Mouse (Mus musculus): ENCODE data around the gene Csf1. TPM values are rescaled to one million over a fixed set of nuclear protein-coding genes. Genes with fewer than 3 reads are reported as not detected.

Gene Csf1
- polyA plus RNA-seq, 1 experiment from 2014 or later = 11.0 TPM

Other genes starting within 250 kb of the Csf1 start
- 2.2 TPM in 2 replicates for gene Slc6a17, start 242.5 kb downstream of the Csf1 start, polyA plus RNA-seq (2014; fragmentation: Nextera tagmentation; extraction: Ambion mirVana)
- not detected in 2 replicates for gene Ubl4b, start 205.4 kb downstream of the Csf1 start, polyA plus RNA-seq (2014; fragmentation: Nextera tagmentation; extraction: Ambion mirVana)
- gene Alx3, start 165.4 kb downstream of the Csf1 start, polyA plus RNA-seq (2014; fragmentation: Nextera tagmentation; extraction: Ambion mirVana) = not detected in 2 replicates
- not detected in 2 replicates for gene Gm10961, start 129.1 kb downstream of the Csf1 start, polyA plus RNA-seq (2014; fragmentation: Nextera tagmentation; extraction: Ambion mirVana)
- 50.2 TPM in 2 replicates for gene Strip1, start 128.8 kb downstream of the Csf1 start, polyA plus RNA-seq (2014; fragmentation: Nextera tagmentation; extraction: Ambion mirVana)
- 99.5 and 103 TPM in 2 replicates for gene Ahcyl1, start 63.9 kb downstream of the Csf1 start, polyA plus RNA-seq (2014; fragmentation: Nextera tagmentation; extraction: Ambion mirVana)
- 7.0 and 7.2 TPM in 2 replicates for gene Eps8l3, start 116.8 kb upstream of the Csf1 start, polyA plus RNA-seq (2014; fragmentation: Nextera tagmentation; extraction: Ambion mirVana)
- gene Gstm5, start 135.4 kb upstream of the Csf1 start, polyA plus RNA-seq (2014; fragmentation: Nextera tagmentation; extraction: Ambion mirVana) = 166 and 173 TPM in 2 replicates
- gene Gstm7, start 171.3 kb upstream of the Csf1 start, polyA plus RNA-seq (2014; fragmentation: Nextera tagmentation; extraction: Ambion mirVana) = 19.6 and 21.0 TPM in 2 replicates
- gene Gstm6, start 183.3 kb upstream of the Csf1 start, polyA plus RNA-seq (2014; fragmentation: Nextera tagmentation; extraction: Ambion mirVana) = 6.9 and 8.1 TPM in 2 replicates
- gene Gstm3, start 208.8 kb upstream of the Csf1 start, polyA plus RNA-seq (2014; fragmentation: Nextera tagmentation; extraction: Ambion mirVana) = 27.4 and 30.9 TPM in 2 replicates
- gene Gstm2, start 226.0 kb upstream of the Csf1 start, polyA plus RNA-seq (2014; fragmentation: Nextera tagmentation; extraction: Ambion mirVana) = 169 TPM in 2 replicates

All from stomach, embryonic 14.5 days (tissue).